Comparison of ENCODE assay signal across 29 mouse cellular contexts in the genomic region with DNA sequence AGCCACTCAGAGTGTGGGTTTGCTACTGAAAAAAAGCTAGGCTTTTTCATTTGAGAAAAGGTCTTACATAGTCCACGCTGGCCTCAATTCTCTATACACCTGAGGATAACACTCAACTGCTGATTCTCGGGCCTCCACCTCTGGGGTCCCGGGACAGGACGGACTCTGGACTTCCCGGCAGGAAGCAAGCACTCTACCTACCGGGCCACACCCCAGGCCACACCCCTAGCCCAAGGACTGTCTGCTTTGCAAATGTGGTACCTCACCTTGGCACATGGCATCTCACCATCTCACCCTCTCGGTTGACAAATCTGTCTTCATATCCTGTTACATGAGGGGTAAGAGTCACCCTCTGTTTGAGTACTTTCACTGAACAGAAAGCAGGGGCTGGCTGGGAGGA. TPM values are rescaled to one million over a fixed set of nuclear protein-coding genes. Genes with fewer than 3 reads are reported as not detected.
DNase-seq lines count a peak whose midpoint lies in the region; ATAC-seq and TF ChIP-seq lines count a peak whose summit lies in the region.
"Had no signal": no experiment of that assay in that cellular context is flagged by ENCODE, and none has a peak within 500 bp of the region (broad histone marks: within the 10 kb centered on the region; RNA-seq: fewer than 3 reads in every experiment).

No protein-coding gene starts in this region.

- WGBS in intestine, embryonic 15.5 days = 63% methylated on average over 7 of the region's 7 CpGs
- WGBS in intestine, postnatal 0 days = 24% methylated on average over 7 of the region's 7 CpGs
- 41% methylated on average over 7 of the region's 7 CpGs for WGBS in kidney, adult 2 months
- WGBS in lung, postnatal 0 days = 30% methylated on average over 7 of the region's 7 CpGs

- H3K36me3 ChIP-seq in E14TG2a.4 (ENCODE audit: insufficient read depth, low read length) = no peaks in the 10 kb centered on the region
- H3K36me3 ChIP-seq in ES-Bruce4 (ENCODE audit: control insufficient read depth, insufficient read depth, low read length, poor library complexity, severe bottlenecking) = no peaks in the 10 kb centered on the region
- no peaks in the 10 kb centered on the region for H3K36me3 ChIP-seq in intestine, embryonic 15.5 days
- H3K36me3 ChIP-seq in intestine, postnatal 0 days (ENCODE audit: control insufficient read depth, insufficient read depth) = no peaks in the 10 kb centered on the region
- H3K36me3 ChIP-seq in kidney, adult 2 months (ENCODE audit: control insufficient read depth, insufficient read depth, low read length) = no peaks in the 10 kb centered on the region
- H3K36me3 ChIP-seq in lung, postnatal 0 days (ENCODE audit: insufficient read depth, low read length) = no peaks in the 10 kb centered on the region
- H3K36me3 ChIP-seq: embryonic facial prominence, embryonic 13.5 days; embryonic facial prominence, embryonic 15.5 days; forebrain, embryonic 10.5 days; forebrain, embryonic 12.5 days had no signal

- H3K9me3 ChIP-seq in E14TG2a.4 (ENCODE audit: low read length) (no peaks in the 10 kb centered on the region), ES-Bruce4 (replicated peaks; ENCODE audit: control insufficient read depth, insufficient read depth, low read length, poor library complexity, severe bottlenecking) (no peaks in the 10 kb centered on the region)
- H3K9me3 ChIP-seq in intestine, embryonic 15.5 days = no peaks in the 10 kb centered on the region
- H3K9me3 ChIP-seq in intestine, postnatal 0 days (ENCODE audit: control insufficient read depth) = no peaks in the 10 kb centered on the region
- H3K9me3 ChIP-seq in lung, postnatal 0 days (ENCODE audit: low read length) = no peaks in the 10 kb centered on the region
- H3K9me3 ChIP-seq: embryonic facial prominence, embryonic 13.5 days; embryonic facial prominence, embryonic 15.5 days; forebrain, embryonic 10.5 days; forebrain, embryonic 12.5 days had no signal

- H3K27me3 ChIP-seq in E14TG2a.4 (ENCODE audit: insufficient read depth, low read length) = peaks cover 23% of the 10 kb centered on the region
- no peaks in the 10 kb centered on the region; the same call in 1 of the 2 replicates for H3K27me3 ChIP-seq in ES-Bruce4 (ENCODE audit: control insufficient read depth, insufficient read depth, low read length, poor library complexity, severe bottlenecking)
- no peaks in the 10 kb centered on the region for H3K27me3 ChIP-seq in intestine, embryonic 15.5 days (replicated peaks)
- 0 out of 2 replicates have a peak, but pooled peaks cover 3% of the 10 kb centered on the region for H3K27me3 ChIP-seq in intestine, postnatal 0 days (replicated peaks; ENCODE audit: control insufficient read depth, insufficient read depth, low read length)
- no peaks in the 10 kb centered on the region for H3K27me3 ChIP-seq in kidney, adult 2 months (replicated peaks; ENCODE audit: control insufficient read depth, insufficient read depth, low read length)
- H3K27me3 ChIP-seq in lung, postnatal 0 days (replicated peaks; ENCODE audit: insufficient read depth, low read length) = no peaks in the 10 kb centered on the region

- H3K4me1 ChIP-seq in E14TG2a.4 (replicated peaks; ENCODE audit: low read depth, low read length) = peaks cover 39% of the 10 kb centered on the region
- H3K4me1 ChIP-seq in ES-Bruce4 (ENCODE audit: control insufficient read depth, insufficient read depth, low read length) = no peaks in the 10 kb centered on the region
- peaks cover 2% of the 10 kb centered on the region for H3K4me1 ChIP-seq in intestine, embryonic 15.5 days (replicated peaks)
- no peaks in the 10 kb centered on the region for H3K4me1 ChIP-seq in intestine, postnatal 0 days (replicated peaks; ENCODE audit: control insufficient read depth, insufficient read depth, low read length)
- H3K4me1 ChIP-seq in kidney, adult 2 months (ENCODE audit: control insufficient read depth, insufficient read depth, low read length) = no peaks in the 10 kb centered on the region
- H3K4me1 ChIP-seq in lung, postnatal 0 days (ENCODE audit: insufficient read depth, low read depth, low read length) = no peaks in the 10 kb centered on the region
- H3K4me1 ChIP-seq: embryonic facial prominence, embryonic 15.5 days; forebrain, embryonic 12.5 days had no signal

- H3K4me2 ChIP-seq in intestine, embryonic 15.5 days (replicated peaks) = no peak overlapping the region
- no peak overlapping the region for H3K4me2 ChIP-seq in intestine, postnatal 0 days (replicated peaks; ENCODE audit: low read depth)
- H3K4me2 ChIP-seq in lung, postnatal 0 days (replicated peaks; ENCODE audit: low read depth, low read length) = no peak overlapping the region
- H3K4me2 ChIP-seq: embryonic facial prominence, embryonic 13.5 days; embryonic facial prominence, embryonic 15.5 days; forebrain, embryonic 12.5 days had no signal

- no peak overlapping the region for H3K27ac ChIP-seq in ES-Bruce4 (ENCODE audit: insufficient read depth, low read length)
- H3K27ac ChIP-seq in intestine, embryonic 15.5 days = no peak overlapping the region
- no peak overlapping the region for H3K27ac ChIP-seq in intestine, postnatal 0 days (ENCODE audit: low read depth, low read length)
- no peak overlapping the region for H3K27ac ChIP-seq in kidney, adult 2 months (ENCODE audit: insufficient read depth, low read depth, low read length)
- H3K27ac ChIP-seq in lung, postnatal 0 days (ENCODE audit: low read length) = no peak overlapping the region
- H3K27ac ChIP-seq: embryonic facial prominence, embryonic 13.5 days; embryonic facial prominence, embryonic 15.5 days; forebrain, embryonic 10.5 days; forebrain, embryonic 12.5 days had no signal

- peak; percentile 71 for ATAC-seq in intestine, embryonic 15.5 days
- ATAC-seq in intestine, postnatal 0 days = peak; percentile 36; the same call in 1 of the 2 replicates
- no peak for ATAC-seq in lung, postnatal 0 days
- ATAC-seq: forebrain, embryonic 14.5 days; forebrain, embryonic 16.5 days had no signal

- H3K9ac ChIP-seq in ES-Bruce4 (ENCODE audit: low read depth, poor library complexity, severe bottlenecking) = no peak overlapping the region
- H3K9ac ChIP-seq in intestine, embryonic 15.5 days = no peak overlapping the region
- H3K9ac ChIP-seq in intestine, postnatal 0 days (ENCODE audit: low read depth, low read length) = no peak overlapping the region
- H3K9ac ChIP-seq in lung, postnatal 0 days (replicated peaks; ENCODE audit: low read depth) = no peak overlapping the region
- H3K9ac ChIP-seq: embryonic facial prominence, embryonic 13.5 days; embryonic facial prominence, embryonic 15.5 days; forebrain, embryonic 12.5 days had no signal

- DNase-seq in spleen, postnatal 14 days (ENCODE audit: low spot score in 2 of 2) = no peak
- DNase-seq in gastrocnemius, adult 8-10 months (ENCODE audit: low spot score in 2 of 2) = no peak
- no peak for DNase-seq in kidney, adult 2 months
- no peak for DNase-seq in lung, postnatal 0 days (ENCODE audit: low spot score)
- DNase-seq: adrenal gland, adult 2 months; adrenal gland, postnatal 10 days; adrenal gland, postnatal 25 days; cerebellum, adult 11 months; cerebellum, adult 18-20 months; cerebellum, adult 8-10 months; cerebellum, adult 9-11 months; cerebellum, postnatal 14 days; cerebellum, postnatal 36 days; embryo, embryonic 11 days had no signal

- H3K4me3 ChIP-seq in E14TG2a.4 (replicated peaks; ENCODE audit: low read length) (peak overlapping the region; percentile 23), ES-Bruce4 (ENCODE audit: low read depth, low read length) (no peak overlapping the region)
- H3K4me3 ChIP-seq in intestine, embryonic 15.5 days (replicated peaks) = no peak overlapping the region
- no peak overlapping the region for H3K4me3 ChIP-seq in intestine, postnatal 0 days (ENCODE audit: low read depth, low read length)
- H3K4me3 ChIP-seq in kidney, adult 2 months (ENCODE audit: insufficient read depth, low read depth, low read length) = no peak overlapping the region
- no peak overlapping the region for H3K4me3 ChIP-seq in lung, postnatal 0 days (ENCODE audit: low read depth, low read length)
- H3K4me3 ChIP-seq: embryonic facial prominence, embryonic 13.5 days; embryonic facial prominence, embryonic 15.5 days; erythroblast, embryonic 14.5 days; forebrain, embryonic 10.5 days; forebrain, embryonic 12.5 days had no signal

- no peak for TF ChIP-seq POLR2A in ES-Bruce4 (IDR thresholded peaks at IDR 0.05; ENCODE audit: insufficient read depth, low read length)
- no peak for TF ChIP-seq POLR2A in kidney, adult 2 months (IDR thresholded peaks at IDR 0.05; ENCODE audit: low read depth, low read length)

- 0 out of 2 replicates have a peak, but pooled peaks have one; percentile 22 for TF ChIP-seq EP300 in ES-Bruce4 (IDR thresholded peaks at IDR 0.05; ENCODE audit: insufficient read depth, low read depth, low read length)
- no peak for TF ChIP-seq EP300 in lung, postnatal 0 days (IDR thresholded peaks at IDR 0.05)

- TF ChIP-seq CTCF in E14TG2a.4 (conservative IDR thresholded peaks at IDR 0.05; ENCODE audit: low read length) = no peak
- no peak for TF ChIP-seq CTCF in ES-Bruce4 (IDR thresholded peaks at IDR 0.05; ENCODE audit: low read depth, low read length)
- no peak for TF ChIP-seq CTCF in intestine, postnatal 0 days (IDR thresholded peaks at IDR 0.05; ENCODE audit: low read depth)
- TF ChIP-seq CTCF in kidney, adult 2 months (conservative IDR thresholded peaks at IDR 0.05; ENCODE audit: insufficient read depth, insufficient read length, low read depth, low read length) = no peak
- TF ChIP-seq CTCF in lung, postnatal 0 days (IDR thresholded peaks at IDR 0.05) = no peak

RNA-seq across cellular contexts. Expression of a gene that starts 17.7 kb away (rescaled TPM):
- polyA plus RNA-seq in ES-Bruce4 (2011; ENCODE audit: insufficient read depth, insufficient read length, low read depth, missing spikeins) = 3.7 and 7.0 TPM in 2 replicates
- polyA plus RNA-seq in intestine, embryonic 15.5 days (2015; fragmentation: Nextera tagmentation; extraction: Ambion mirVana) = 25.9 and 27.5 TPM in 2 replicates
- polyA plus RNA-seq in intestine, postnatal 0 days (2015; fragmentation: Nextera tagmentation; extraction: Ambion mirVana) = 17.4 and 20.7 TPM in 2 replicates
- not detected for total RNA-seq in gastrocnemius, adult 8-10 months (2022)
- 0.27 and 1.4 TPM in 2 replicates for polyA plus RNA-seq in kidney, adult 2 months (2012; rRNA removed)
- not detected in 2 replicates for polyA plus RNA-seq in lung, postnatal 0 days (2015; fragmentation: Nextera tagmentation; extraction: Ambion mirVana)
- total RNA-seq: common myeloid progenitor, adult 5-6 weeks; MEL had no signal
- polyA plus RNA-seq: brain, embryonic 14.5 days; C2C12; erythroblast, embryonic 14.5 days; forebrain, embryonic 10.5 days; forebrain, embryonic 12.5 days; forebrain, embryonic 14.5 days; forebrain, embryonic 16.5 days had no signal

RNA-seq across cellular contexts. Expression of a gene that starts 48.9 kb away (rescaled TPM):
- 15.2 and 19.8 TPM in 2 replicates for polyA plus RNA-seq in ES-Bruce4 (2011; ENCODE audit: insufficient read depth, insufficient read length, low read depth, missing spikeins)
- polyA plus RNA-seq in intestine, embryonic 15.5 days (2015; fragmentation: Nextera tagmentation; extraction: Ambion mirVana) = 11.2 and 12.0 TPM in 2 replicates
- polyA plus RNA-seq in intestine, postnatal 0 days (2015; fragmentation: Nextera tagmentation; extraction: Ambion mirVana) = 19.3 and 21.2 TPM in 2 replicates
- total RNA-seq in gastrocnemius, adult 8-10 months (2022) = 10 to 100 TPM; 47.2 to 59.8 (median 55.3) TPM
- 37.9 TPM in 2 replicates for polyA plus RNA-seq in kidney, adult 2 months (2012; rRNA removed)
- polyA plus RNA-seq in lung, postnatal 0 days (2015; fragmentation: Nextera tagmentation; extraction: Ambion mirVana) = 16.7 and 16.8 TPM in 2 replicates
